Mouse (Mus musculus): ENCODE results near the gene Lrrc23.
A peak's percentile ranks its signal among the peaks of the same experiment; 100 is the strongest.
"Not testable (repeated sequence)": the region's sequence is repeated elsewhere in the genome, so short reads cannot be mapped to it uniquely, and the experiment has no call there.

Gene Lrrc23

DNA sequence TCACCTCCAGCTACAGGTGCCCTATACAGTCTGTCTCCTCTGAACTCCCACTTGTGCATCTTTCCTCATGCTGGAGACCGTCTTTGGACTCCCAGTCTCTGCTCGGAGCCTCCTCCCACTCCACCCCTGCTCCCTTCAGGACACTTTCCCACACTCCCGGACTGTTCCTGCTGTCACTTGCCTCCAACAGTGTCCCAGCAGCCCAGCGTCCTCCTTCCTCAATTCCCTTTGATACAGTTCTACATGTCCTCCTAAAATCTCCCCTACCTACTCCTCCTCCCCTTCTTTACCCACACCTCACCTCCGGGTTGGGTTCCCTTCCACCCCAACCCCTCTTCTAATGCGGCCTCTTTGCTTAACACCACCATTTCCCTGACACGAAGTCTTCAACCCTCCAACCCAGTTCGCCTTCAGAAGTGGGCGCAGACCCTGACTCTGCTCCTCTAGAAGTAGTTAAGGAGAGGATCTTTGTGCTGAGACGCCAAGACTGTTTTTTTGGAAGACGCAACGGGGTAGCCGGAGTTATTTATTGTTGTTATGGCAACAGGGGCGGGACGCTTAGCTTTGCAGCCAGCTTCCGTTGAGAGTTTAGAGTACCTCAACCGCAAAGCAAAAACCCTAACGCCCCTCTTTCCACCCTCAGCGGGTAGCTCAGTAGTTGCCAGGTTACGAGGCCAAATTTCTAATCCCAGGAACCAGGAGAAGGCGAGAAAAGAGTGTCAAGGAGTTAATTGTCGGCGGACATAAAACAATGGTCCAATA is at the start of gene Lrrc23:
Lrrc23 (minus strand) TSS at position 506 of the 762 bp plus-strand sequence.
- DNase-seq: peak; percentile 55 to 63

DNA sequence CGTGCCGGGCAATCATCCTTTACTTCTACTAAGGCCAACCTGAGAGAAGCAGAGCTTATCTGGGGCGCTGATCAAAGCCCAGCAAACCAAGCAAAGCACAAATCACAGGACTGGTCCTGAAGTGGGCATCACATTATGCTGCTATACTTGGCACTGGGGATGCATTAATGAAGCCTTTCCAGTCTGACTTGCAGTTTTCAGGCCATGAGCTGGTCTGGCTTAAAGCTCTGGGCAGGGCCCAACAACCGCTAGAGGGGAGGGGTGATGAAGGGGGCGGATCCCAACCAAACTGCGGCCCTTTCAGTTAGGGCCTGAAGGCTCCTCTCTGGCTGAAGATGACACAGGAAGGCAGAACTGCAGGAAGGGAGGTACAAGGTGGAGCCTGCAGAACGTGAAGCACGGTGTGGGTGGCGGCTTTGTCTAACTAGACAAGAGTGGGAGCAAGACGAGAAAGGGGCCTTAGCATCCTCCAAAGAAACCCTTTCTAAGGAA is 48.6 kb upstream of the Lrrc23 start:
- DNase-seq: peak; percentile 36 to 42

DNA sequence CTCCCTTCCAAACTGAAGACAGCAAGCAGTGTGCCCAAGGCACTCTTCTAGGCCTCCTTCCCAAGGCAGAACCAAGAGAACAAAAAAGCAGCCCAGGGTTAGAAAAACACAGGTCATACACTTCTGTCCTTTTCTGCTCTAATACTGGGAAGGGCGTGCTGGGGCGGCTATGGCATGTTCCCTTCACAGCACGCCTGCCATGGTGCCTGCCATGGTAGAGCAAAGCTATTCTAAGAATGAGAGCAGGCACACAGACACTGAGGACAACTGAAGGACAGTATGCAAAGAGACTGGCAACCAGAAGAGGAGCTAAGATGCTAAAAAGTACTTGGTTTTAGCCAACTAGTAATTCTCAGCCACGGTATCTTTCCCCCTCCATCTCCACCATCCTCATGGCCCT is 42.5 kb upstream of the Lrrc23 start:
- DNase-seq: no peak

DNA sequence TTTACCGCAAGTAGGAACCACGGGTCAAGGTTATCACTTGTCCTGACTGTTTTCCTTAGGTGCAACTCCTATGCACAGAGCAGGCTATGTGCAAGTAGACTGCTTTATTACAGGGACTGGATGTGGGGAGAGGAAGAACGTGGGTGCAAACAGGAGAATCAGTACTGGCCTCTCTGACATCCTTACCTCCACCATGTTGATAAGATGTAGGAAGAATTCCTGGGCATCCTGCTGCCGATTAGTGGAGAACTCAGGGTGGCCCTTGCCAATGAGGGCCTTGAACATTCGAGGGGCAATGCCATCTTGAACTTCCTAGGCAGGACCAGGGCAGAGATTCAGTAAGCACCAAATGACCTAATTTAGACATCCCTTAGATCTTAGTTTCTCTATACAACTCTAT is 41.4 kb upstream of the Lrrc23 start:
- DNase-seq: no peak

DNA sequence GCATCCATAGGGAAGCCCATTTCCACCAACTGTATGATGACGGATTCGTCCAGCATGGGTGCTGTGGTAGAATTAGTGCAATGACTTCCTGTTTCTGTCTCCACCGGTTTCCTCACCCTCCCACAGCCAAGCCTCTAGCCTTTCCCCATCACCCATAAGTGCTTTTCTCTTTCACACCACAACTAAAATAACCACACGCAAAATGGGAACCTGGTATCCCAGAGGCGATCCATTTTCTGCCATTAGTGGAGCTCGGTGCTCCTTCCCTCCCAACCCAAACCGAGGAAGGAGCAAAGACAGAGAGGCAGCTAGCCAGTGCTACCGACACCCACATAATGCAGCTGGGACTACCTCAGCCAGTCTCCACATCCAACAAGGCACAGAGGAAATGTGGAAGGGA is 38.4 kb upstream of the Lrrc23 start:
- peak in 1 of 2 experiments; percentile 17 for DNase-seq

DNA sequence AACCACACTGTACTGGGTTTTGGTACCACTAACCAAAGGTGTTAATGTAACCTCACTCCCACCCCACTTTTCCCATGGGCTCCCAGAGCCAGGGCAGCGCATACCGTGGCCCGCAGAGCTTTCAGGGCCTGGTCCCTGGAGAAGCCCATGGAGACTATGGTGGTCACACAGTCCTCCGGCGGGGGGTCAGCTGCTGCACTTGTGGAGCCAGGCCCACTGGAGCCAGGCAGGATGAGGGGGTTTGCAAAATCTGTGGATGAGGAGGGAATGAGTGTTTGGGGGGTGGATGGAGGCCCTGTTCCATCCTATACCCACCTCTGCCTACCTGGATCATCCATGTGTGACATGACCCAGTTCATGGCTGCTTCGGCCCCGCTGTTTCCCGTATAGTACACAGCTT is 38.0 kb upstream of the Lrrc23 start:
- no peak for DNase-seq

DNA sequence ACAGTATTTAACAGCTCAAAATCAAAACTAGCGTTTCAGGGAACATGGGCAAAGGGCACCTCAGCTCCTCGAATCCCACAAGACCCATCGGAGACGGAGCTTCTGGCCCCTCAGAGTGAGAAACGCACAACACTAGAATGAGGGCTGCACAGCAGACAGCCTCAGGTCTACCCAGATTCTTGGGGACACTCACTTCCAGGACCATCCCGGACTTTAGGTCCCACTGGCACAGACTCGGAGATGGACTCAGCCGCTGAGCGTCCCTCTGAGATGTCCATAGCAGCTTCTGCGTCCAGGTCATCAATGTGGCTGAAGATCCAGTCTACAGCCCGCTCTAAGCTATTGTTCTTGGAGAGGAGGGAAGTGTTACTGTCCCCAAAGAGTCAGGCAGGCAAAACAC is 37.6 kb upstream of the Lrrc23 start:
- no peak for DNase-seq

DNA sequence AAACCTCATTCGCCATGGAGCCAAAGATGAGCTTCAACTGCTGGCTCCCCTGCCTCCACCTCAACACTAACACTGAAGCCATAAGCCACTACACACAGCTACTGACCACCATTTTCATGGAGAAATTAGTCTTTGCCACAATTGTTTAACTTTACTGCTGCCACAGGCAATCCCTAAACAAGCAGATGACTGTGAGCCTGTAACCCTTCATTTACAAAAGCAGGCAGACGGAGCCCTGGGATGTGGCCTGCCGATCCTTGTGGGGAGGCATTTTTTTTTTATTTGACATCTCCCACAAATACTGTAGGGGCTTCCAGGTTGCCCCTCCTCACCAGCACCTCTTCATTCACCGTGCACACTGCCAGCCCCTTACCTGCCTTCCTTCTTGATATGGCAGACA is 37.1 kb upstream of the Lrrc23 start:
- DNase-seq: no peak

DNA sequence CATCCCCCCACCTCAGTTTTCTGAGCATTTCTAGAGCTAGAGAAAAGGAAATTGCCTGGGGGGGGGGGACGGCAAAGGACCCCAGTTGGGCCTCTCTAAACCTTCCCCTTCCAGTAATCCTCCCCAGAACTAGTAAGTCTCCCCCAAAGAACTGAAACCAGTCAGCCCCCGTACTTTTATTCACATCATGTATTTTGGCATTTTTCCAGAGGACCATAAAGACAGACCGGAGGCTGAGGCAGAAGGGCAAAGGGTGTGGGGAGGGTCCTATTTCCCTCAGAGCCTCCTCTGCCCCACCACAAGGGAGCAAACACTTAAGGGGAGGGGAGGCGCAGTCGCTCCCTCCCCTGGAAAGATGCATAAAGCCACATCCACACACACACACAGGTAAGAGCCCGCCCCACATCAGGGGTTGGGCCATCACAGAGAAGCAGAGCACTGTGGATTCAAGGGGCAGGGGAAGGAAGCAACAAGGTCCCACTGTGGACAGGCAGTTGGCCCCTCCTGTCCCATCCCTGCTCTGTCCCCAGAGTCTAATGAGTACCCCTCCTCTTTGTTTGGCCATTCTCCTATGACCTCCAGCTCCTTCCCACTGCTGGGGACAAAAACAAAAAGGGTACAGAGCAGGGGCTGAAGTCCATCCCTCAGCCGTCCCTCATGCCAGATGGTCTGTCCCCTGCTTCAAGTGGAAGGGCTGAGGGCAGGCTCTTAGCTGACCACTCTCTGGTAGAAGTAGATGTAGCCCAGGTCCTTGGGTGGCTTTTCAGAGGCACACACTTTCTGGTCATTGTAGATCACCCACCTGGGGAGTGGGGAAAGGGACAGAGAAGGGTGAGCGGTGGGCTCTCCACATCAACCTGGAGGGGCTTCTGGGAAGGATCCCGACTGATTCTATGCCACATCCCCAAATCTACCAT is 35.6 kb upstream of the Lrrc23 start:
- no peak for DNase-seq

DNA sequence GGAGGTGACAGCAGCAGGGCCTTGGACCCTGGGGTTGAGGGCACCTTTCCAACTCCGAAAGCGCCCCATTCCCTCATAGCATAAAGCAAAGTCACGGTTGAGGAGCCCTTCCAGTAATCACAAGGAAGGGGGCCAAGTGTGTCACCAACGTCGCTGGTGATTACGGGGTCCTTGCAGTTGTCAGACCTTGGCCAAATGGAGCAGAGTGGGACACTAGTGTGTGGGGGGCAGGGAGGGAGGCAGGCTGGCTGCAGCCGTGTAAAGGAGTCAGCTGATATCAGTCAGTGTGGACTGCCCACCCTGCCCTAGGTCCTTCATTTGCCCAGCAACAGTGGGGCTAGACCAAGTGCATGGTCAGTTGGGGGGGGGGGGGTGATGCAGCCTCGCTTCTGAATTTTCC is 34.9 kb upstream of the Lrrc23 start:
- DNase-seq: no peak

DNA sequence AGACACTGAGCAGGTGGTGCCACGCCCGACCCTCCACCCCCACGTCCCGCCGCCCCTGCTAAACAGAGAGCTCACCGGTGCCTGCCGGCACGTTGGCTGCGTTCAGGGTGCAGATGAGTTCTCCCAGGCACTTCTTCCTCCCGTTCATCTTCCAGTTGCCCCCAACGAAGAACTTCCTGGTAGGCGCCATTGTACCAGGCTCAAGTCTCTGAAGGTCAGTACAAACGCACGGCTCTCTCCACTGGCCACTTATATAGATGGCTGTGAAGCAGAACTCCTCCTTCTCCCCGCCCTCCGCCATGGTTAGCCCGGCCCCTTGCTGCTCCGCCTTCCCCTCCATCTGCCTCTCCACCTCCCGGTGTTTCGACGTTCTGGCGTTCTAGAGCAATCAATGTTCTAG is 34.4 kb upstream of the Lrrc23 start, which contains the start of gene Tpi1:
Tpi1 (minus strand) TSS at position 364 of the 400 bp plus-strand sequence.
- DNase-seq: peak; percentile 95

DNA sequence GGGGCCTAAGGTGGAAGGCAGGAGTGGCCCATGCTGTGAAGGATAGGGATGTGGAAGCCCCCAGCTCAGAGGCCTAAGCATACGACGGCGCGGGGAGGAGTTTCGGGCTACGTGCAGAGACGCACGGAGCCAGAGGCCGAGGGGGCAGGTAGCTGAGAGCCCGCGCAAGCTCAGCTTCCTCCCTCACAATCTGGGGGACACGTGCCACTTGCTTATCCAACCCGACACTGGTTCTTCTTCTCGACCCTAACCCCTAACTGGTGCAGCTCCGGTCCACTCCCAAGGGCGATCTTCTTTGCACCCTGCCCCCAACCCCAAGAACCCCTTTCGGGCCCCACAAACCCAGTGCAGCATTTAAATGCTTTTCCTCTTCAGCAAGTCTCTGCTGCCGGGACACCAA is 34.0 kb upstream of the Lrrc23 start:
- peak; percentile 63 to 66 for DNase-seq

DNA sequence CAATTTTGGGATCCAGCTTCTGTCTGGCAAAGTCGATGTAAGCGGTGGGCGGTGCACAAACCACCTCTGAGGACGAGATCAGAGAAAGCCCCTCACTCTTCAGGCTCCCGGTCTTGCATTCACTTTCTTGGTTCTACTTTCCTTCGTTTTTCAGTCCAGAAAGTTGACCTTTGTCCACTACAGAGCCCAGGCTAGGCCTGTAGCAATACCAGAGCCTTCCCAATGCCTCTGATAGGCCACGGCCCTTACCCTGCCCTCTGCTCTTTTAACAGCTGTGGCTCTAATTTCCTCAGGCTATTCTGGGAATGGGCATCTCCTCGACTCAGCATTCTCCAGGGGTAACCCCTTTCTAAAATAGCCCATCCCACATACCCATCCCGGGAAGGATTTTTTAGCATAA is 33.3 kb upstream of the Lrrc23 start:
- DNase-seq: no peak

DNA sequence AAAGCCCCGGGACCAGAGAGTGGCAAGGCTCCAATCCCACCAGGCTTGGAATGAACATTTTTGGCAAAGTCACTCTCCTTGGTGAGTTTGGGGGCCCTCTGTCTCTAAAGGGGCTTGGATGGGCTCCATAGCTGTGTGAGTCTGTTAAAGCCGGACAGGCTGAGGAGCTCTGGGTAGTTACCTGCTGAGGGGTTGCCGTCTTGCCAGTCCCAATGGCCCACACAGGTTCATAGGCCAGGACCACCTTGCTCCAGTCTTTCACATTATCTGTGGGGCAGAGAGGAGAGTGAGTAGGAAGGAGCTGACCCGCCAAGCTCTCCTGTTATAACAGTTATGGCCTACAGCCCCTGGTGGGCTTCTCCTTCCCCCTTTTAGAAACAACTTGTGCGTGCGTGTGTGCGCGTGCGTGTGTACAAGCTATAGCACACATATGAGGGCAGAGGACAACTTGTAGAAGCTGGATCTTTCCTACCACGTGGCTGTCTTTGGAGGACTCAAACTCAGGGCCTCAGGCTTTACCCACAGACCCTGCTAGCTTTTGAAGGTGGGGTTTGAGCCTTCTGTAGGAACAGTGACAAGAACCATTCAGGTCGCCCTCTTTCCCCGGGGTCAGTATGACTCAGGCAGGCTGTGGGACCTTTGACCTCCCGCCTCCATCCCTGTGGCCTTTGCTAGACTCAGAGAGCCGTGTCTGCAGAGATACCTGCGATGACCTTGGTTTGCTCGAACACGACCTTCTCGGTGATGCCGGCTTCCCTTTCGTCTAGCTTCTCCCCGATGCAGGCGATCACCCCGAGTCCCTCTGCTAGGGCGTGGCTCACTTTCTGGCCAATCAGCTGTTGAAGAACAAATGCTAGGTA is 32.4 kb upstream of the Lrrc23 start:
- no peak for DNase-seq

DNA sequence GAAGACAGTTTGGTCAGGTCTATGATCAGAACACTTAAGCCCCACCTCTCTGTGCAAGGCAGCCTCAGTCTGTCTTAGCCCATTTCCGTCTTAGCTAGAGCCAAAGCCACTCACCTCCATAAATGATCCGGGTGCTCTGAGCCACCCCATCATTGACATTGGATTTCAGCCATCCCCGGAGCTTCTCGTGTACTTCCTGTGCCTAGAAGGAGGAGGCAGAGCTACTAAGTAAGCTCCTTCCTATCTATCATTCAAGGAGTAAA is 31.8 kb upstream of the Lrrc23 start:
- DNase-seq: no peak

DNA sequence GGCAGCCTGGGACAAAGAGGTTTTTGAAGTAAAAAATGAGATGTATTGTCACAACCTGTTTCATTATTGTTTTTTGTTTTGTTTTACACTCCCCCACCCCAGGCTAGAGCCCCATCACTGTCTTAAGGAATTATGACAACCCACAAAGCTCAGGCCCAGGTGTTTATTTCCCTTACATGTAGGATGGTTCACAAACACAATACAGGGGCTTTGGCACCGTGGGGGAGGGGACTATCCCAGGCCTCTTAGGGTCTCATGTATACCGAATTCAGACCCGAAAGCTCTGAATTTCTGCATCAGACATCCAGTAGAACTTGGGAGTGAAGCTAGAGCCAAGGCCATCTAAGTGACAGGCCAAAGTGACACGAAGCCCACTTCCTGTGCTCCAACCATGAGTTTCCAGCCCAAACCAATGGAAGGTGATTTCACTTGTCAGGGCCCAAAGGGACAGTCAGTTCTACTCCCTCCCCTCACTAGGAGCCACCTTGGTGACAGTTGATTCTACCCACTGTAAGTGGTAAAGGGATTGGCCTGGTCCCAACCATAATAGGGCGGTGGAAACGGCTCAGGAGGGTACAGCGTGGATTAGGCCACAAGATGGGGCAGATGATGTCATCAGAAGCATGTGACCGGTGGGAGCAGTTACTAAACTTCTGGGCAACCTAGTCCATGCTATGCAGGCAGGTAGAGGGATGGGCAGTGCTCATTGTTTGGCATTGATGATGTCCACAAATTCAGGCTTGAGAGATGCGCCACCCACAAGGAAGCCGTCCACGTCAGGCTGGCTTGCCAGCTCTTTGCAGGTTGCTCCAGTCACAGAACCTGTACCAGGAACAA is 31.3 kb upstream of the Lrrc23 start:
- DNase-seq: not testable (repeated sequence)

DNA sequence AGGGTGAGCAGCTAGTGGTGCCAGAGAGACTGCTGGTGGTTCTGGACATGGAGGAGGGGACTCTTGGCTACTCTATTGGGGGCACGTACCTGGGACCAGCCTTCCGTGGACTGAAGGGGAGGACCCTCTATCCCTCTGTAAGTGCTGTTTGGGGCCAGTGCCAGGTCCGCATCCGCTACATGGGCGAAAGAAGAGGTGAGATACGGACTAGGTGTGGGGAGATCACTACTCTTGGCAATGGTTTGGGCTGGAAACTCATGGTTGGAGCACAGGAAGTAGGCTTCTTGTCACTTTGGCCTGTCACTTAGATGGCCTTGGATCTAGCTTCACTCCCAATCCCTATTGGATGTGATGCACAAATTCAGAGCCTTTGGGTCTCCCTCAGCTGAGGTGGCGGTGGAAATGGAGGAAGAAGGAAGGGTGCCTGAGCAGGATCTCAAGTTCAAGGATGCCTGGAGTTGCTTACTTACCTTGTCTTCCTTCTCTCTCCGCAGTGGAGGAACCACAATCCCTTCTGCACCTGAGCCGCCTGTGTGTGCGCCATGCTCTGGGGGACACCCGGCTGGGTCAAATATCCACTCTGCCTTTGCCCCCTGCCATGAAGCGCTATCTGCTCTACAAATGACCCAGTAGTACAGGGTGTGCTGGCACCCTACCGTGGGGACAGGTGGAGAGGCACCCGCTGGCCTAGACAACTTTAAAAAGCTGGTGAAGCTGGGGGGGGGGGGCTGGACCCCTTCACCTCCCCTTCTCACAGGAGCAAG is 30.4 kb upstream of the Lrrc23 start:
- no peak for DNase-seq

DNA sequence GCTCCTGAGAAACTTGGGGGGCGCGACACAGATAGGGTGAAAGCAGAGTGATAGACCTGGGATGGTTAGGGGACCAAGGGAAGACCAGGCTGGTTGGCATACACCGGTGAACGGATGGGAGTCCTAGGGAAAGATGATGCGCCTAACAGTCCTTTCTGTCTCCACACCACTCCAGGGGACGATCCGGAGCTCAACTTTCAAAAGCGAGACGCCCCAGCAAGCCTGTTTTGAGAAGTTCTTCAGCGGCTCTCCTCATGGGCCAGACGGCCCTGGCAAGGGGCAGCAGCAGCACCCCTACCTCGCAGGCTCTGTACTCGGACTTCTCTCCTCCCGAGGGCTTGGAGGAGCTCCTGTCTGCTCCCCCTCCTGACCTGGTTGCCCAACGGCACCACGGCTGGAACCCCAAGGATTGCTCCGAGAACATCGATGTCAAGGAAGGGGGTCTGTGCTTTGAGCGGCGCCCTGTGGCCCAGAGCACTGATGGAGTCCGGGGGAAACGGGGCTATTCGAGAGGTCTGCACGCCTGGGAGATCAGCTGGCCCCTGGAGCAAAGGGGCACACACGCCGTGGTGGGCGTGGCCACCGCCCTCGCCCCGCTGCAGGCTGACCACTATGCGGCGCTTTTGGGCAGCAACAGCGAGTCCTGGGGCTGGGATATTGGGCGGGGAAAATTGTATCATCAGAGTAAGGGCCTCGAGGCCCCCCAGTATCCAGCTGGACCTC is 29.7 kb upstream of the Lrrc23 start:
- DNase-seq: peak; percentile 83 to 89

DNA sequence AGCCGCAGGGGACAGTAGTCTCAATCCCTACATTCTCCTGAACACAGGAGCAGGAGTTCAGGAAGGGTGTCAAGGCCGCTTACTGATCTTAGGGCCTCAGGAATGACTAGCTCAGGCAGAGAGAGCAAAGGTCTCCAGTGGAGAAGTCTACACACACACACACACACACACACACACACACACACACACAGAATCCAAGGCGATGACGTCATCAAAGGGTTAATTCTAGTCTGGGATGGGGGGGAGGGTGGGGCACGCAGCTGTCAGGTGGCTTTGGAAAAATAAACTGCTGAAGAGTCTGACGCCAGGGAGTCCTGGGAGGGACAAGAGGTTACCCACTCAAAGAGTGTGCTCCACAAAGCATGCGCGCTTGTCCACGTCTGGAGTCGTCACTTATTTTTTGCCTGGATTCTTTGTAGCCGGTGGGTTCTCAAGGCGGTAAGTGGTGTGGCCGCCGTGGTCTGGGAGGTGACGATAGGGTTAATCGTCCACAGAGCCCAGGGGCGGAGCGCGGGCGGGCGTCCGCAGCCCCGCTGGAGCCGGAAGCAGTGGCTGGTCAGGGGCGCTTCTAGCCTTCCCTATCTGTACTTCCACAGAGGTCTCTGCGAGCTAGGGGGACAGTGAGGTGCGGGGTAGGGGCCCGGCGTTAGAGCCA is 29.0 kb upstream of the Lrrc23 start, which contains the start of gene Spsb2:
Spsb2 (plus strand) TSS at position 304 of the 655 bp plus-strand sequence.
- DNase-seq: peak; percentile 81 to 82

DNA sequence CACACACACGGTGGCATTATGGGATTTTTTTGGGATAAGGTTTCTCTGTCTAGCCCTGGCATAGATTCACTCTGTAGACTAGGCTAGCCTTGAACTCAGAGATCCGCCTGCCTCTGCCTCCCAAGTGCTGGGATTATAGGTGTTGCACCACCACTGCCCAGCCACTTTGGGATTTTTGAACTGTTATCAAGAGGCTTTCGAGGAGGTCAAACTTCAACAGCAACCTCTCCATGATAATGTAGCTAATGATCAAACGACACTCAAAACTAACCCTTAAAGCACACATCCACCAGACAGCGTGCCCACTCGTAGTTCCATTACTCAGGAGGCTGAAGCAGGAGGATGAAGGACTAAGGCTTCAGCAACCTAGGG is 28.4 kb upstream of the Lrrc23 start:
- DNase-seq: no peak
